Mouse (Mus musculus): ENCODE results near the gene Tmem30a. TPM values are rescaled to one million over a fixed set of nuclear protein-coding genes. Genes with fewer than 3 reads are reported as not detected.

Tmem30a gene
- total RNA-seq (2015; ENCODE audit: low replicate concordance) = 53.3 and 63.7 TPM in 2 replicates
- 57.2 and 72.6 TPM in 2 replicates for total RNA-seq (2017; ENCODE audit: low replicate concordance)

DNA sequence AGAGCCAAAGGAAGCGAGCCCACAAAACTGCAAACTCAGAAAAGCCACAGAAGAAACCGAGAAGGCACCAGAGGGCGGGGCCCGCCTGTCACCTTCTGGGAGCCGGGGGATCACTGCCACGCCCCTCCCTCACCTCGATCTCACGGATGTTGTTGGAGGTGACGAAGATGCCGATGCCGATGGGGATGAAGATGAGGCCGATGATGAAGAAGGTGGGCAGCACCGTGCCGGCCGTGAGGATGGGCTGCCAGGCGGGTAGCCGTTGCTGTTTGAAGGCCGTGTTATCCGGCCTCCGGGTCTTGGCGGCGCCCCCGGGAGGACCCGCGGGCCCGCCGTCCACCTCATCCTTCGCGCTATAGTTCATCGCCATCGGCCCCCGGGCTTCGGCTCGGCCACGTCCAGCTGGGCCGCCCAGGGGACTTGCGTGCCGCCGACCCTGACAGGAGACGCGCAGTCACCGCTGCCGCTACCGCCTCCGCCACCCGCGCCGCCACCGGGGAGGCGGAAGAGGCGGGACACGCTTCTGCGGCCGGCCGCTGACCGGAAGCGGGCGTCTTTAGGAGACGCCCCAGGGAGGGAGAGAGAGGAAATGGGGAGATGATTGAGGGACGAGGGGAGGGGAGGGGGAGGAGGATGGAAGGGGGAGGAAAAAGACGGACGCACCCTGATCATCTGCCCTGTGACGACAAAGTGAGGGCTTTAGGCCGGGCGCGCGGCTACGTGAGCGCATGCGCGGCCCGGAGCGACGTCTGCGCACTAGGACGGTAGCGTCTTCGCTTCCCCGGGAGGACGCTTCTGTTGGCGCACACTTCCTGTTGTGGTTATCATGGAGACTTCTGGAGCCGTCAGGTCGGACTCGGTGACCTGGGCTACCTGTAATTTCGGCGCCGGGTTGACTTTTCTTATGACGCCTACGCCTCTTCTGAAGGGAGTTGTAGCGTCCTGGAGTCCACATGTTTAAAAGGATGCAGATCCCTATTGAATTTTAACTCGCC, at the start of gene Tmem30a:
TSS of gene Tmem30a (minus strand) at position 667 of the 995 bp plus-strand sequence.
- peak; percentile 95 for ATAC-seq (replicated peaks; ENCODE audit: low FRiP score, poor library complexity, severe bottlenecking)

DNA sequence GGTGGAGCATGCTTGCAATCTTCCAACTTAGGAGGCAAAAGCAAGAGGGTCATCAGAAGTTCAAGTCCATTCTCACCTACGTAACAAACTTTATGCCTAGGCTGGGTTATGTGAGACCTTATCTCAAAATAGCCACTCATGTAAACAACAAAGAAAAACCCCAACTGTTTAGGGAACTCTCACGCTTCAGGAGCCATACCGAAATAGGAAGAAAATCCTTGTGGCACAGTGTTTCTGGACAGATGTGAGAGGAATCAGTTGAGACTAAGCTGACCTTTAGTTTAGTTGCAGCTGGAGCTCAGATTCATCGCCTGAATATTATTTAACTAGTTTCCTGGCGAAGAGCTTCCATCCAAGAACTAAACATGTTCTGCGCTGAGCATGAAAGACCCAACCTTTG, 49.3 kb upstream of the Tmem30a start:
- ATAC-seq (replicated peaks; ENCODE audit: low FRiP score, poor library complexity, severe bottlenecking) = no peak

- ATAC-seq (replicated peaks; ENCODE audit: low FRiP score, poor library complexity, severe bottlenecking) = no peak
Observed at GRCm38 (mm10) chr9:79842028-79842427, 48.7 kb upstream of the Tmem30a start.

GRCm38 (mm10) chr9:79831294-79831693, 38.0 kb upstream of the Tmem30a start:
- no peak for ATAC-seq (replicated peaks; ENCODE audit: low FRiP score, poor library complexity, severe bottlenecking)

- no peak for ATAC-seq (replicated peaks; ENCODE audit: low FRiP score, poor library complexity, severe bottlenecking)
Observed at GRCm38 (mm10) chr9:79830874-79831273, 37.6 kb upstream of the Tmem30a start.

- no peak for ATAC-seq (replicated peaks; ENCODE audit: low FRiP score, poor library complexity, severe bottlenecking)
Observed at GRCm38 (mm10) chr9:79829842-79830800, 36.8 kb upstream of the Tmem30a start.

DNA sequence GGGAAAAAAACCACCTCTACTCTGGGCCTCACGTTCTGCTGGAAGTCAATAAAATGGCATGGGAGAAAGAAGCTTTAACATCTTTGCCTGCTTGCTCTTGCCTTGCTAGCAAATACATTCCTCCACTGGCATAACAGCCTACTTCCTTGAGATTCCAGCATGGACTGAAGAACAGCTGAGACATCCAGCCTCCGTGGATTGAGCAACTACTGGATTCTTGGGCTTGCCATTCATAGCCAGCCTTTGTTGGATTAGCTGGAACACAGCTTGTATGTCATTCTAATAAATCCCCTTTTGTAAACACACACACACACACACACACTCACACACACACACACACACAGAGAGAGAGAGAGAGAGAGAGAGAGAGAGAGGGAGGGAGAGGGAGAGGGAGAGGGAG, 33.8 kb upstream of the Tmem30a start:
- no peak for ATAC-seq (replicated peaks; ENCODE audit: low FRiP score, poor library complexity, severe bottlenecking)

GRCm38 (mm10) chr9:79825526-79825925, 32.2 kb upstream of the Tmem30a start:
- no peak for ATAC-seq (replicated peaks; ENCODE audit: low FRiP score, poor library complexity, severe bottlenecking)

- ATAC-seq (replicated peaks; ENCODE audit: low FRiP score, poor library complexity, severe bottlenecking) = no peak
Observed at GRCm38 (mm10) chr9:79823856-79824255, 30.5 kb upstream of the Tmem30a start.

GRCm38 (mm10) chr9:79823438-79823837, 30.1 kb upstream of the Tmem30a start:
- ATAC-seq (replicated peaks; ENCODE audit: low FRiP score, poor library complexity, severe bottlenecking) = no peak

DNA sequence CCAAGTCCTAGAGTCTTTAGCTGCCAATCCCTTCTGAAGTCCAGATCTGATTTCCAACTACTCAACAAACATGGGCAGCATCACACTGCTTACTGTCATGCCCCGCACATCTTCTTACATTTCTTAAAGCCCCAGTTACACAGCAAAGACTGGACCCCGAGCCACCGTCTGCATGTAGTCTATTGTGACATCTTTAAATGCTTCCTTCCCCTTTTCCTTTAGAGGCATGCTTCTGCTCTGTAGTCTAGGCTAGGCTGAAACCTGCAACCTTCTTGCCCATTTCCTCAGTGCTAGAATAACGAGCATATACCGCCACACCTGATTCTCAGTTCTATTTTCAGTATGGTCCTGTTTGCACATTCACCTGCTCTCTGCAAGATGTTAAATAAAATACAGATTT, 23.2 kb upstream of the Tmem30a start:
- ATAC-seq (replicated peaks; ENCODE audit: low FRiP score, poor library complexity, severe bottlenecking) = no peak

DNA sequence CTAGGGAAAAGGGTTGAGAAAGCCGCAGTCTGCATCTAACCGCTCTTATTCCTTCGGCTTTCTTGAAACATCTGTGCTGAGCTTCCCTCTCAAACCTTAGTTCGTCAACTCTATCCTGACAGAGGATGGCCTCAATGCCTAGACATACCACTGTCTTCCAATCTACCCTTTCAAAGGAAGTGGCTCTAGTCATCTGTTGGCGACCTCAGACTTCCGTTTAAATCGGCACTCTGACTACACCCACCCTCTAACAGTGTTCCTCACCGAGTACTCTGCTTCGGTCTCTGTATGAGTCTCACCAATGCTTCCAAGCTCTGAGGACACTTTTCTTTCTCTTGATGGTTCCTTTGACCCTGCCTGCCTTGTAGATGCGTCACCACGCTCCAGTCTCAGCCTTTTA, 22.7 kb upstream of the Tmem30a start:
- ATAC-seq (replicated peaks; ENCODE audit: low FRiP score, poor library complexity, severe bottlenecking) = no peak

GRCm38 (mm10) chr9:79814592-79814991, 21.3 kb upstream of the Tmem30a start:
- ATAC-seq (replicated peaks; ENCODE audit: low FRiP score, poor library complexity, severe bottlenecking) = no peak

DNA sequence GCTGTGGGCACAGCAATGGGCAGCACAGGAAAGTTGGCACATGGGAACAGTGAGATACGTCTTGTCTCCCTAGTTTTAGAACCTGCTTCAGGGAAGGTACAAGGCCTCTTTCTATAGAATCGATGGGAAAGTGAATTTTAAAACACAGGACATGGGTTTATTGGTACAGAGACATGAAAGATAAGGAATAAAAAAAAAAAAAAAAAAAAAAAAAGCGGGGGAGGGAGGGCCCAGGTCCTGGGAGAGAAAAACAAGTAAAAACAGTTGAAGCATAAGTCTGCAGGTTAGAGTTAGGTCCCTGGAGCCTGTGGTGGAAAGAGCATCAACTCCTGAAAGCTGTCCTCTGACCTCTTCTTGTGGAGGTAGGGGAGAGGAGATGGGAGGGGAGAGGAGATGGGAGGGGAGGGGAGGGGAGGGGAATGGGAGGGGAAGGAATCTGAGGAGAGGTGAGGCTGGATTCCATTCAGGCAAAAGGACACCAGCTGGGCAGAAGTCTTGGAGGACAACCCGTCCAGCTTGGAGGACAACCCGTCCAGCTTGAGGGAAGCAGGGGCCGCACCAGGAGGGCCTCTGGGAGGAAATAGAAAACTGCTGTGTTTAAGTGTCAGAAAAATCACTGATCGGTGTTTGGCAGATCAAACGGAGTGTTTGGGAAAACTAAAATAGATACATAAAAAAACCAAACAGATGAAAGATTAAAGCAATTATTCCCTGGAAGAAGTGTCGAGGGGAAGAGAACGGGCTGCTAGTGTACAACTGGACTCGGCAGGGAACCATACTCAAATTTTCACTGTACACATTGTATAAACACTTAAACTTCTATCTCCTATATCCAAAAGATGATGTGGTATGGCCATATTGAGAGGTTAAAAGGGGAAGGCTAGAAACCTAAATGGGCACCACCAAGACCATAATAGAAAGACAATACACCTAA, 17.9 kb upstream of the Tmem30a start:
- ATAC-seq (replicated peaks; ENCODE audit: low FRiP score, poor library complexity, severe bottlenecking) = no peak

DNA sequence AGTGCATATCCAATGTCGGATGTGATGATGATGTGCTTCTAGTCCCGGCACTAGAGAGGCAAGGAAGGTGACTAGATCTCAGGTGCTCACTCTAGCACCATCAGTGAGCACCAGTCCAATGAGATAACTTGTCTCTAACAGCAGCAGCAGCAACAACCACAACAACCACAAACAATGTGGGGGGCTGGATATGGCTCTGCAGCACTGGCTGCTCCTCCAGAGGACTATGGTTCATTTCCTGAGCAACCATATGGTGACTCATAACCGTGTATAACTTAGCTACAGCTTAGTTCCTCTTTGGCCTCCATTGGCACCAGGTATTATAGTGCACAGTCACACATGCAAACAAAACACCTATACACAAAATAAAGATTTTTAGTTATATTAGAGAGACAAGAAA, 17.2 kb upstream of the Tmem30a start:
- no peak for ATAC-seq (replicated peaks; ENCODE audit: low FRiP score, poor library complexity, severe bottlenecking)

DNA sequence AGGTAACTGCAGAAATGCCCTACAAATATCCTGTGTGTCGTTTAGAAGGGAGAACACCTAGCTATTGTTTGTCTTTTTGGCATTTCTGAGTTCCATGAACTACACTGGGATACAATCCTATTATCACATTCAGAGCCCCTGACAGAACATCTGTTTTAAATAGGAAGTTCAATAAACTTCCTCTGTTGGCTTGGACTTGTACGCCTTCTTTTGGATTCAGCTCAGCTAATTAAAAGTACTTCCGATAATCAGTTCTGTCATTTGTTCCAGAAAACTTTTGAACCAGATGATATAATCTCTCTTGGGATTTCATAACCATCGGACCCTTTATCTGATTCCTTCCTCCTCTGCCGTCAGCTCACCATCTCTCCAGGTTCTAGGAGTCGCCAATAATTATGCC, 16.1 kb upstream of the Tmem30a start:
- ATAC-seq (replicated peaks; ENCODE audit: low FRiP score, poor library complexity, severe bottlenecking) = no peak

DNA sequence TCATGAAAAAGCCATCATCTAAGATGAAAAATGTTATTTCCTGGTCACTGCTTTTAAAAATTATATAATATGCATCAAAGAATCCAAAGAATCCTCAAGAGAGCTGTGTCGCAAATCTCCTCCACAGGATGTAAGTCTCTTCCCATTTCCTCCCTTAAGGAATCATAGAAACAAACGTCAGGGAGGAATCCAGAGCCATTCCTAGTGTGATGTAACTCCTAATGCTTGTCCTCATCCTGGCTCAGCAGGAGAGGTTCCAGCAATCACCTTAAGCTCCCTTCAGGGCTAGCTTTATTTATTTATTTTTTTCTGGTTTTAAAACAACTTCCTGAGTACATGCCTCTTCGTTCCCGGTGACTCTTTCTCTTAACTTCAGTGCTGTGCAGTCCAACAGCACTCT, 13.9 kb upstream of the Tmem30a start:
- ATAC-seq (replicated peaks; ENCODE audit: low FRiP score, poor library complexity, severe bottlenecking) = no peak

- no peak for ATAC-seq (replicated peaks; ENCODE audit: low FRiP score, poor library complexity, severe bottlenecking)
Observed at GRCm38 (mm10) chr9:79806317-79807075, 13.2 kb upstream of the Tmem30a start.

DNA sequence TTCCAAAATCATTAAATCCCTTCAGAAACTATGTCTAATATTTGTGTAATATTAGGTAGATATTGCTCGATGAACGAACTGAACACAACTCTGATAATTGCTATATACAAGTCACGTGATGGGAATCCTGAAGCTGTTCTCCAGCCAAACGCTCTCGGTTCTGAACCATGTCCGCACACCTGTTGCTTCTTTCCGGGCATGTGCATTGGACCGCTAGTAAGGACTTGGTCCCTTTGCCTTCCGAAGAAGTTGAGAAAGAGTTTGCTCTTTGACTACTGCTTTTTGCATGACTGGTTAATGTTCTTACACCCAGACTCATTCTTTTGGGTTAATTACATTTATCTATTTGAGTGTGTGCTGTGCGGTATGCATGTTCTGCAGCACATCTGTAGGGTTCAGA, 12.1 kb upstream of the Tmem30a start:
- ATAC-seq (replicated peaks; ENCODE audit: low FRiP score, poor library complexity, severe bottlenecking) = no peak
